Mouse (Mus musculus) cerebellum, adult 2 months (tissue): ENCODE measurements around the gene Rab5if.

Experiments
- CTCF ChIP-seq: fragments of 200-500 bp; IDR thresholded peaks from 2 replicates; pipeline ENCODE4 v1.5.1; 2011; ENCODE audit warnings: low read depth, mild to moderate bottlenecking, control low read depth, low read length, moderate library complexity, borderline replicate concordance; ENCODE audit not compliant: insufficient read depth
- POLR2A ChIP-seq: fragments of 200-500 bp; IDR thresholded peaks from 2 replicates; pipeline ENCODE4 v1.6.1; 2011; ENCODE audit warnings: low read length, control low read depth, borderline replicate concordance; ENCODE audit not compliant: insufficient read depth

- TF ChIP-seq CTCF: peak; percentile 24
- no peak for TF ChIP-seq POLR2A
These were observed 20.9 kb upstream of the Rab5if start for GRCm38 (mm10) chr2:156841841-156842706.
